Mouse (Mus musculus) hindbrain, embryonic 10.5 days (tissue): ENCODE data around the gene Zfp280c. TPM values are rescaled to one million over a fixed set of nuclear protein-coding genes. Genes with fewer than 3 reads are reported as not detected.

Experiments
- DNase-seq: peaks from one replicate; pipeline ENCODE4 v3.0.0-alpha.2; 2017; ENCODE audit warnings: low spot score
- H3K27ac ChIP-seq: fragments of 300-500 bp; sonication (generic); 2 replicates; pipeline ENCODE4 v1.5.1; 2016; ENCODE audit warnings: mild to moderate bottlenecking, moderate library complexity
- H3K27me3 ChIP-seq: fragments of 300-500 bp; sonication (generic); 2 replicates; pipeline ENCODE4 v1.6.1; 2016; ENCODE audit warnings: mild to moderate bottlenecking; ENCODE audit not compliant: poor library complexity, insufficient read depth, severe bottlenecking
- H3K36me3 ChIP-seq: fragments of 300-500 bp; sonication (generic); 2 replicates; pipeline ENCODE4 v1.6.1; 2016; ENCODE audit warnings: mild to moderate bottlenecking, moderate library complexity
- H3K4me1 ChIP-seq: fragments of 300-500 bp; sonication (generic); replicated peaks from 2 replicates; pipeline ENCODE4 v1.6.1; 2016; ENCODE audit warnings: mild to moderate bottlenecking
- H3K4me3 ChIP-seq: fragments of 300-500 bp; sonication (generic); 2 replicates; pipeline ENCODE4 v1.5.1; 2016; ENCODE audit warnings: mild to moderate bottlenecking, moderate library complexity
- H3K9me3 ChIP-seq: fragments of 300-500 bp; sonication (generic); 2 replicates; pipeline ENCODE4 v1.6.1; 2016; ENCODE audit warnings: mild to moderate bottlenecking, moderate library complexity
- WGBS: fragments of 180-500 bp; shearing (Covaris S2); methylation state at CpG from one replicate; pipeline ENCODE4 v1.1.7; 2016; 5-methylcytosine and 5-hydroxymethylcytosine counted together
- polyA plus RNA-seq: library from polyadenylated mRNA; unstranded; fragments of >200 nt; fragmentation: Nextera tagmentation; extraction: Ambion mirVana; gene quantifications from 2 replicates; pipeline ENCODE4 v1.2.1, GENCODE M21; 2016

Zfp280c gene
- polyA plus RNA-seq, 1 experiment from 2014 or later: 13.4 TPM

DNA sequence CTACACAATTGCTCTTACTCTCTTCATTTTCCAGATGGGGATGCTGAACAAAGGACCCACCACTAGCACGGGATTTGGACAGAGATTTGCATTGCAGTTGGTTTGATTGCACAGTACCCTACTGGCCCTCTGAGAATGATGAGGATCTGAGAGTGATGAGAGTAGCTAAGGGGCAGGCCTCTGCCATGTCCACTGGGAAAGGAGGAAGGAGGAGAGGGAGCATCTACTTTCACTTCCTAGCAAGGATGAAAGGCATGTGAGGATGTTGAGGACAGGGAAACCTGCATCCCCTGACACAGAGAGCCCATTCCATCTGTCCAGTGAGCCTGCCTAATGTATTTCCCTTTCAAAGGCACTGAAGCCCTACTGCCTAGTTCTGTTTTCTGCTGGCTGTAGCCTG, 69.0 kb downstream of the Zfp280c start:
- no peaks in the 10 kb centered on the region for H3K9me3 ChIP-seq
- no peak overlapping the region for H3K27ac ChIP-seq
- no peak for DNase-seq
- H3K4me1 ChIP-seq: no peaks in the 10 kb centered on the region
- H3K36me3 ChIP-seq: no peaks in the 10 kb centered on the region
- WGBS: 78% methylated on average over 1 of the region's 1 CpGs
- no peak overlapping the region for H3K4me3 ChIP-seq
- H3K27me3 ChIP-seq: no peaks in the 10 kb centered on the region

DNA sequence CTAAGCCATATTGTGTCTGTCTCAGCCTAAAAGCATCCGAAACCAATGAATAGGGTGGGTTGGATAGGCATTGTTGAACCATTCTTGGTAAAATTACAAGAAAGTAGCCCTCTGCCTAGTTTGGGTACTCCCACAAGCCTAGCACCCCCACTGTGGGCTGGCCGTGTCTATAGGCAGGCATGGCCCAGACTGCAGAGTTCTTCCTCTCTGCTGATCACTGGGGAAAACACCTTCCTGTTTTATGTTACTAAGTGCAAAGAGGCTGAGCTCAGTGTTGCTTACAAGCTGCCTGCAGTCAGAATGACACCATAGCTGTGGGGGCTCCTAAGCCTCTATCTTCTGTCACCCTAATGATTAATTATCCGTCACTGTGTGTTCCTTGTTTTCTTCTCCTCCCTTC, 70.8 kb downstream of the Zfp280c start:
- DNase-seq: no peak
- Histone ChIP-seq H3K27ac (no peak overlapping the region), H3K36me3 (no peaks in the 10 kb centered on the region), H3K9me3 (no peaks in the 10 kb centered on the region; the same call in 1 of the 2 replicates), H3K4me1 (no peaks in the 10 kb centered on the region; the same call in 1 of the 2 replicates), H3K4me3 (no peak overlapping the region), H3K27me3 (no peaks in the 10 kb centered on the region)
- 76% methylated on average over 3 of the region's 3 CpGs for WGBS

DNA sequence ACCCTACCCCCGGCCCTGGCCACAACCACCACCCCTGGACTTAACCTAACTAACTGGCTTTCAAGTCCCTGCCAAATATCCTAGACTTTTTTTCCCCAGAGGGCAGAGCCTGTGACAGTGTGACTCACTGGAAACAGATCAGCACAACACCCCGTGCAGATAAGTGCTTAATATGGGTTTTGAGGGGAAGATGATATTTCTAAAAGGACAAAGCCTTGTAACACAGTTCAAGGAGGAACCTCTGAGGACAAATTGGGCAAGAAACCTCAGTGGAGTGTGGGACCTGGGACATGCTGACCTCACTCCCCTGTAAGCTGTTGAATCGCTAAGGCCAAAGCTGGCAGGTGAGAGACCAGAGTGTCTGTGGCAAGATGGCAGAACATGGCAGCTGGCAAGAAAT, 72.7 kb downstream of the Zfp280c start:
- Histone ChIP-seq H3K36me3 (no peaks in the 10 kb centered on the region), H3K27me3 (no peaks in the 10 kb centered on the region), H3K9me3 (peaks cover 4% of the 10 kb centered on the region; the same call in 1 of the 2 replicates), H3K4me1 (no peaks in the 10 kb centered on the region; the same call in 1 of the 2 replicates), H3K27ac (no peak overlapping the region), H3K4me3 (no peak overlapping the region)
- WGBS: 88% methylated on average over 3 of the region's 3 CpGs
- no peak for DNase-seq

DNA sequence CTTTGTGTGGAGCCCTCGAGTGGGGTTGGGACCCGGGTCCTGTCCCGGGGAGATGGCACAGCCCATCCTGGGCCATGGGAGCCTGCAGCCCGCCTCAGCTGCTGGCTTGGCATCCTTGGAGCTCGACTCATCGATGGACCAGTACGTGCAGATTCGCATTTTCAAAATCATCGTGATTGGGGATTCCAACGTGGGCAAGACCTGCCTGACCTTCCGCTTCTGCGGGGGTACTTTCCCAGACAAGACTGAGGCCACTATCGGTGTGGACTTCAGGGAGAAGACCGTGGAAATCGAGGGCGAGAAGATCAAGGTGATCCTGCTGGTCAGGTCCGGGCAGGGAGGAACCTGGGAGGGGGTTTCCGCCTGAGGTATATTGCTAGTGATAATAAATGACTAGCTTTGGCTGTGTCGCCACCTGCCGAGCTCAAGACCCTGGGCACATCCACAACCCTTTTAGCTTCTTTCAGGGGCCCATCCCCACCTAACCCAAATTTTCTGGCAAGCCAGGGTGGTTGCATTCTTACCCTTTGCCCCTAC, 74.7 kb downstream of the Zfp280c start:
- Histone ChIP-seq H3K36me3 (no peaks in the 10 kb centered on the region), H3K27me3 (no peaks in the 10 kb centered on the region), H3K4me3 (peak overlapping the region; percentile 57), H3K4me1 (no peaks in the 10 kb centered on the region; the same call in 1 of the 2 replicates), H3K27ac (peak overlapping the region; percentile 86), H3K9me3 (peaks cover 4% of the 10 kb centered on the region; the same call in 1 of the 2 replicates)
- no peak for DNase-seq
- 16% methylated on average over 20 of the region's 20 CpGs for WGBS

DNA sequence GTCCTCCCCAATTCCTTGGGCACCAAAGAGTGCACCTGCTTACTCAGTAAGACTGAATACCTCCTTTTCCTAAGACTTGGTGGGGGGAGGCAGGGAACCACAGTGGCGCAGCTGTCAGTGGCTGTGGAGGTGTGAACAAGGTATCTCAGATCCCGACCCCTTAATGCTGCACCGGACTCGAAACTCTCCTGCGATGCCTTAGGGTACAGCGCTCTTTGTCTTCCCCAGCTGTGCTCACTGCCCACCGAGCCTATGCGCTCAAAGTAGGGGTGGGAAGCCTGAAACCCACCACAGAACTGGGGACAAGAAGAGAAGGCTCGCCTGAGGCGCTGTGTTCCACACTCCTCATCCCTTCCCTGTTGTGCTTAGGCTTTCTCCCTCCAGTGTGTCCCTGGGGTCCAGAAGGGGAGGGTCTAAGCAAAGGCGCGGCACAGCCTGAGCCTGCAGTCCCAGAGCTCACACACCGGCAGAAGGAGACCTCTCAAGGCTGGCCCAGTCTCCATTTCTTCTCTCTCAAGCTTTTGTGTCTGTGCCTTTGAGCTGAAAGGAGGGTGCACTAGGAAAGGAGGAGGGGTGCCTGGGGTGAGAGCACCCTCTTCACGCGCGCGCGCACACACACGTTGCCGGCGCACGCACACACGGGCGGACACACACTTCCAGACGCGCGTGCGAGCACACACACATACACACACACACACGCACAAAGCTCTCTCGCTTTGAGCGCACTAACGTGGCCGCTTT, 75.3 kb downstream of the Zfp280c start, which contains the start of gene Rab33a:
TSS of gene Rab33a (plus strand) at position 478 of the 741 bp plus-strand sequence.
- Histone ChIP-seq H3K36me3 (no peaks in the 10 kb centered on the region), H3K4me1 (peaks cover 2% of the 10 kb centered on the region; the same call in 1 of the 2 replicates), H3K4me3 (peak within 1 kb of the TSS; percentile 57), H3K27me3 (no peaks in the 10 kb centered on the region), H3K27ac (peak within 1 kb of the TSS; percentile 86), H3K9me3 (peaks cover 4% of the 10 kb centered on the region; the same call in 1 of the 2 replicates)
- DNase-seq: peak; percentile 46
- 23% methylated on average over 33 of the region's 33 CpGs for WGBS

DNA sequence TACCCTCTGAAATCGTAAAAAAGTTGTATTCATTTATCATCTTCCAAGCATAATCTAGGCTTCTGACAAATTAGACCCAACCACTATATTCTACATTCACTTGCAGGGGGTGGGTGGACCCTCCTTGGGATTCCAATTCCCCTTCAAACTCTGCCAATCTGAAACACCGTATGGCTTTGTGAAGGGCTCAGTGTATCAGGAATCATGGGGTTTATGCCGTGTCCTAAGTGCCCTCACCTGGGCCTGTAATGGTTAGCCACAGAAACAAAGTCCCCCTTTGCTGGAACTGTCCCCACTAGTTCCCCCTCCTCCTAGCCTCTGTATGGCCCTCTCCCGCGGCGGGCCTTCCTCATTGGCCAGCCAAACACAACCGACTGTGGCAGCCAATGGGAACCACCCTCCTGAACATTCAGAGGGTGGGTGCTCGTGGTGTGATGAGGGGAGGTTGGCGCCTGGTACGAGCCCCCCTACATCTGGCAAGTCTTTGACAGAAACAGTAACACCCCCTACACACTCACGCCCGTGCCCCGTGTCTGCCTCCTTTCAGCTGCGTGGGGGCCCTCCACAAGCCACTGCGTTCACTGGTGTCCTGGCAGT, 76.0 kb downstream of the Zfp280c start:
- Histone ChIP-seq H3K9me3 (peaks cover 4% of the 10 kb centered on the region; the same call in 1 of the 2 replicates), H3K27ac (peak overlapping the region; percentile 86), H3K4me1 (peaks cover 2% of the 10 kb centered on the region; the same call in 1 of the 2 replicates), H3K27me3 (no peaks in the 10 kb centered on the region), H3K36me3 (no peaks in the 10 kb centered on the region), H3K4me3 (peak overlapping the region; percentile 57)
- peak; percentile 55 for DNase-seq
- WGBS: 24% methylated on average over 15 of the region's 15 CpGs

DNA sequence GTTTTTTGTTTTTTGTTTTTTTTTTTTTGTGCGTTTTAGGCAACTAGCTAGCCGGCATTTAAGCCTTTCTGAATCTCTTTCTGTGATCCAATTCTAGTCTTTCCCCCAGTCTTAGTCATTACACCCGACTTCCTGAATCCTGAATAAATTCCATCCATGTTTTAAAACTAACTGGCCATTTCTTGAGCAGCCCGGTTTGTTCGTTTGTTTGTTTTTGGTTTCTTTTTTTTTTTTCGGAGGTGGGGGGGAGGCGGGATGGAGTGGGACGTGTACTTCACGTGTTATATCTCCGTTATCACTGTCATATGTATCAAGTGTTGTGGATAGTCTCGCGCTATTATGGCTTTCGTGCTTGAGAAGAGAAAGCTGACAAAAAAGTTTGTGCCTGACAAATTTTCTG, 80.5 kb downstream of the Zfp280c start:
- peaks cover 4% of the 10 kb centered on the region; the same call in 1 of the 2 replicates for H3K9me3 ChIP-seq
- no peaks in the 10 kb centered on the region for H3K27me3 ChIP-seq
- H3K27ac ChIP-seq: peak overlapping the region; percentile 86; the same call in 1 of the 2 replicates
- 14% methylated on average over 13 of the region's 13 CpGs for WGBS
- H3K4me3 ChIP-seq: peak overlapping the region; percentile 59
- no peak for DNase-seq
- peaks cover 10% of the 10 kb centered on the region for H3K4me1 ChIP-seq
- H3K36me3 ChIP-seq: no peaks in the 10 kb centered on the region

DNA sequence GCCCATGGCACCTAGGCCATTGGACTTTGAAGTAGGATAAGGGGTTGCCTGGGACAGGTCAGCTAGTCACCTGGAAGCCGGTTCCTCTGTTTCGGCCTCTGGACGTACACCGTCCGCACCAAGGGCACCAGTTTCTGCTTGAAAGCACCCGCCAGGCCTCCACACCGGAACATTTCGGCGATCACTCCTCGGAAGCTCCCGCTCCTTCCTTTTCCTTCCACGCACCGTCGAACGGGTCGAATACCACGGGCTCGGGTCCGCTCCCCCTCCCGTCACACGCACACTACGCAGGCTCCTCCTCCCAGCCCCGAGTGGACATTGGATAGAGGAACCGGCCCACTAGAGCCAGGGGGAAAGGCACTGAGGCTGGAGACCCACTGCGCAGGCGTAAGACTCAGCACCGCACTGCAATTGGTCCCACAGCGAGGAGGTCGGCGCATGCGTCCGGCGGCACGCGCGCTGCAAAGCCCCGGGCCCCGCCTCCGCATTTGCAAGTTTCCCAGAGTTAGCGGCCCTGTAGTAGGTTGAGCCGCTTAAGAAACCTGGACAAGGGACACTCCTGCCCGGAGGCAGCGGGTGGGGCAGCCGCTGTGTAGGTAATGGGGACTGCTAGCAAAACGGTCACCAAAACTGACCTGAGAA, 81.0 kb downstream of the Zfp280c start, which contains the start of gene Aifm1:
TSS of gene Aifm1 (minus strand) at position 398 of the 642 bp plus-strand sequence.
- Histone ChIP-seq H3K36me3 (no peaks in the 10 kb centered on the region), H3K27ac (peak within 1 kb of the TSS; percentile 86), H3K4me3 (peak within 1 kb of the TSS; percentile 59), H3K9me3 (0 out of 2 replicates have a peak, but pooled peaks cover 4% of the 10 kb centered on the region), H3K27me3 (no peaks in the 10 kb centered on the region), H3K4me1 (peaks cover 10% of the 10 kb centered on the region)
- DNase-seq: peak; percentile 91
- WGBS: 16% methylated on average over 45 of the region's 45 CpGs

DNA sequence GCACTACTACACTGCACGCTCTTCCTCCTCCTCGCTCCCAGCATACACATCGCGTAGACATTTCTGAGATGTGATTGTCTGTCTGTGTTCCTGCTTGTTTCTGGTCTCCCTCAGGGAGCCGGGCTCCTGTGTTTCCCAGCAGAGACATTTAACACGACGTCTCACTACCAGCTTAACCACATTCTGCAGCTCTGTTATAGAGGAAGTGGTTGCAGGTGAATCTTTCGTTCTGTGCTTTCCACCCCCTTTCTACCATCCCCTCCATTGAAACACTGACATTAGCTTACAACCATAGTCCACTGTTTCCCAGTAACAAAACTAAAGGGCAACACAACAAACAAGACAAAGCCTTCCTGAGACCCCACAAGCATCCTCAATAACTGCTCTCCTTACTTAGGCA, 100.5 kb downstream of the Zfp280c start:
- no peak for DNase-seq
- no peaks in the 10 kb centered on the region for H3K27me3 ChIP-seq
- H3K4me3 ChIP-seq: no peak overlapping the region
- H3K4me1 ChIP-seq: no peaks in the 10 kb centered on the region
- no peak overlapping the region for H3K27ac ChIP-seq
- no peaks in the 10 kb centered on the region for H3K9me3 ChIP-seq
- 95% methylated on average over 8 of the region's 8 CpGs for WGBS
- H3K36me3 ChIP-seq: peaks cover 70% of the 10 kb centered on the region

Other genes with a start within 250 kb of the Zfp280c start
- 2.6 and 2.8 TPM in 2 replicates for gene Elf4, start 131.4 kb downstream of the Zfp280c start, polyA plus RNA-seq
- gene Aifm1, start 80.9 kb downstream of the Zfp280c start, polyA plus RNA-seq: 65.5 and 73.0 TPM in 2 replicates
- 10.7 and 28.3 TPM in 2 replicates for gene Rab33a, start 75.2 kb downstream of the Zfp280c start, polyA plus RNA-seq
- 20.7 and 27.1 TPM in 2 replicates for gene Slc25a14, start 28.9 kb upstream of the Zfp280c start, polyA plus RNA-seq
- not detected in 2 replicates for gene Gpr119, start 80.0 kb upstream of the Zfp280c start, polyA plus RNA-seq
- gene Rbmx2, start 100.5 kb upstream of the Zfp280c start, polyA plus RNA-seq: 19.4 and 24.3 TPM in 2 replicates